ENCODE assay signal across 8 mouse cellular contexts in the genomic region with DNA sequence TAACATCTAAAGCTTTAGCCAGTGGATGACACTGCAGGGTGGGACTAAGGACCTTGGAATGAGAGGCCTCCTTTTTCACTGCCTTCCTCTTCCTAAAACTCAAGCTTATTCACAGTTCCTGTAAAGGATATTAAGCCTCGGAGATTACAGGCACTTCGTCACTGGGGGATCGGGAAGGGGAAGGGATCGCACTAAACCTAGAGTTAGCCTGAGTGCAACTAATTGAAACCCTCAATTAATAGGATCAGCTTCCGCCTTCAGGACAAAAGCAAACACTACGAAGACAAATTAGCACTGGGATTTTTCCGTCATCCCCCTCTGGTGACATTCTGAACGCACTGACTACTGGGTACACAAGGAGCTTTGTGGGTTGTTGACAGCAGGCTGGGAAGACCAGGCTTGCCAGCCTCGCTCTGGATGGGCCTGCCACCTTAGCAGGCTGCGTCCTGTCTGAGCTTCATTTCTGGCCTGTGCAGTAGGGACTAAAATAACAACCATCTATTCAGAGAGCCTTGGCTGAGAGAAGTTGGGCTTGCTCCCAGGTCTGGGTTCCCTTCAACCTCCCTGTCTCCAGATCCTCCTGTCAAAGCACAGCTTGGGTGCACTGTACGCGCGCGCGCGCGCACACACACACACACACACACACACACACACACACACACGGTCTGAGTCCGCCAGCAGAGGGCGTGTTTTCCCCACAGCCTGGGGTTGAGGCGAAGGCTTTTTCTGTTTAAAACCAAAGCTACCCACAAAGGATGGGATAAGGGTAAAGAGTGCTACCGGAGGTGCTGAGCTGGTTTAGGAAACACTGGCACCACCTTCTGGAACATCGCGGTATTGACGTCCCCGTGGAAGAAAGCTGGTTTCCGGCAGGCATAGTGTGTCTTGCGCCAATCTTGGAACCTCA.
DNase-seq lines count a peak whose midpoint lies in the region; ATAC-seq and TF ChIP-seq lines count a peak whose summit lies in the region.

No protein-coding gene starts in this region.

- TF ChIP-seq RAD21 in CH12.LX (IDR thresholded peaks at IDR 0.05; ENCODE audit: low read depth, low read length): peak; percentile 99

- H3K27me3 ChIP-seq in CH12.LX (replicated peaks): peaks cover 1% of the 10 kb centered on the region
- no peaks in the 10 kb centered on the region for H3K27me3 ChIP-seq in forebrain, embryonic 14.5 days (replicated peaks; ENCODE audit: control insufficient read depth, insufficient read depth, low read length)
- no peaks in the 10 kb centered on the region for H3K27me3 ChIP-seq in liver, embryonic 15.5 days

- intact Hi-C loops in heart, postnatal 10 days (cut with DNase I): loop anchor here (1.0 kb wide), 2 partner anchors 132 to 145 kb away; no protein-coding TSS in a partner anchor

- H3K36me3 ChIP-seq in CH12.LX (replicated peaks in 1 of 2; ENCODE audit: control insufficient read depth in 1 of 2, insufficient read depth in 1 of 2, low read length in 1 of 2): no peaks in the 10 kb centered on the region
- no peaks in the 10 kb centered on the region for H3K36me3 ChIP-seq in forebrain, embryonic 14.5 days (ENCODE audit: control insufficient read depth, insufficient read depth, low read length)
- H3K36me3 ChIP-seq in liver, embryonic 15.5 days (replicated peaks): no peaks in the 10 kb centered on the region

- in situ Hi-C loops in CH12.LX (cut with MboI; ENCODE audit: low pct_ligation_motif_present, low pct_unique_long_range_greater_than_20kb, low sequenced_read_pairs): loop anchor here (5.0 to 25.0 kb wide), 3 partner anchors 134 to 624 kb away; no protein-coding TSS in a partner anchor

- ATAC-seq in forebrain, embryonic 14.5 days: peak; percentile 93
- ATAC-seq in liver, embryonic 15.5 days (ENCODE audit: insufficient read depth): peak; percentile 28; the same call in 1 of the 2 replicates
- peak; percentile 54 for ATAC-seq in neutrophil, adult 5-6 weeks (ENCODE audit: extremely low read depth, insufficient number of reproducible peaks, low FRiP score, poor library complexity, severe bottlenecking)

- no peak overlapping the region for H3K27ac ChIP-seq in CH12.LX (ENCODE audit: insufficient read depth, low read depth)
- no peak overlapping the region for H3K27ac ChIP-seq in forebrain, embryonic 14.5 days (ENCODE audit: low read depth, low read length)
- H3K27ac ChIP-seq in liver, embryonic 15.5 days (replicated peaks): no peak overlapping the region

- peaks cover 3 to 13% of the 10 kb centered on the region in 2 experiments for H3K4me1 ChIP-seq in CH12.LX (ENCODE audit: control insufficient read depth in 1 of 2, insufficient read depth in 2 of 2)
- no peaks in the 10 kb centered on the region for H3K4me1 ChIP-seq in forebrain, embryonic 14.5 days (ENCODE audit: control insufficient read depth, insufficient read depth, low read length)
- no peaks in the 10 kb centered on the region for H3K4me1 ChIP-seq in liver, embryonic 15.5 days (replicated peaks)

- H3K9ac ChIP-seq in CH12.LX (ENCODE audit: insufficient read depth, low read depth): no peak overlapping the region
- no peak overlapping the region for H3K9ac ChIP-seq in forebrain, embryonic 14.5 days (ENCODE audit: low read length)
- no peak overlapping the region for H3K9ac ChIP-seq in liver, embryonic 15.5 days

- no peaks in the 10 kb centered on the region for H3K79me2 ChIP-seq in CH12.LX (replicated peaks; ENCODE audit: control insufficient read depth, extremely low read depth, insufficient read depth, poor library complexity, severe bottlenecking)

- TF ChIP-seq POLR2A in CH12.LX (IDR thresholded peaks at IDR 0.05; ENCODE audit: low read depth, low read length): no peak

- TF ChIP-seq CTCF in CH12.LX (conservative IDR thresholded peaks at IDR 0.05 in 1 of 2, IDR thresholded peaks at IDR 0.05 in 1 of 2; ENCODE audit: low read depth in 2 of 2, low read length in 2 of 2): peak; percentile 88 to 96

- TF ChIP-seq EP300 in CH12.LX (IDR thresholded peaks at IDR 0.05; ENCODE audit: low read length): no peak; the same call in 1 of the 2 replicates

- no peaks in the 10 kb centered on the region for H3K9me3 ChIP-seq in CH12.LX (replicated peaks; ENCODE audit: low read length)
- H3K9me3 ChIP-seq in forebrain, embryonic 14.5 days (replicated peaks; ENCODE audit: control insufficient read depth, low read length): no peaks in the 10 kb centered on the region
- H3K9me3 ChIP-seq in liver, embryonic 15.5 days (replicated peaks): no peaks in the 10 kb centered on the region

- peak; percentile 91 for DNase-seq in CH12.LX (ENCODE audit: extremely low read depth)
- peak; percentile 38 for DNase-seq in c-Kit-positive CD71-positive TER-119-negative erythroid progenitor cells, embryonic 14.5 days (ENCODE audit: low read depth)
- DNase-seq in forebrain, embryonic 14.5 days (ENCODE audit: low spot score): peak; percentile 91
- peak; percentile 90 to 92 for DNase-seq in heart, postnatal 10 days
- DNase-seq in kidney, postnatal 4 days: peak; percentile 88 to 89
- peak; percentile 41 for DNase-seq in testis, postnatal 14 days (ENCODE audit: low spot score)

- dilution Hi-C loops in CH12.LX (cut with MboI; ENCODE audit: extremely low pct_ligation_motif_present, extremely low pct_unique_long_range_greater_than_20kb, low sequenced_read_pairs): no loop called here

- WGBS in forebrain, embryonic 14.5 days: 16% methylated on average over 28 of the region's 28 CpGs
- whole genome bisulfite sequencing in liver, embryonic 15.5 days (ENCODE audit: insufficient replicate concordance): 32% methylated on average over 28 of the region's 28 CpGs

- H3K4me3 ChIP-seq in CH12.LX (replicated peaks in 1 of 3; ENCODE audit: low read depth in 2 of 3, low read length in 2 of 3, poor library complexity in 1 of 3): no peak overlapping the region
- H3K4me3 ChIP-seq in forebrain, embryonic 14.5 days (ENCODE audit: low read depth, low read length): no peak overlapping the region
- H3K4me3 ChIP-seq in liver, embryonic 15.5 days (replicated peaks): no peak overlapping the region

- peak overlapping the region; percentile 18; the same call in 1 of the 2 replicates for H3K4me2 ChIP-seq in CH12.LX (ENCODE audit: insufficient read depth, low read depth, poor library complexity, severe bottlenecking)
- peak overlapping the region; percentile 26 for H3K4me2 ChIP-seq in forebrain, embryonic 14.5 days (ENCODE audit: low read length)
- no peak overlapping the region for H3K4me2 ChIP-seq in liver, embryonic 15.5 days

TF ChIP-seq in CH12.LX, 34 proteins besides CTCF, POLR2A, EP300 and RAD21:
- peak; percentile 72 for TF ChIP-seq MYC (IDR thresholded peaks at IDR 0.05; ENCODE audit: low read depth, low read length)
- no peak for TF ChIP-seq CHD1 (IDR thresholded peaks at IDR 0.05; ENCODE audit: low read depth, low read length)
- TF ChIP-seq IRF4 (IDR thresholded peaks at IDR 0.05; ENCODE audit: low read depth, low read length): peak; percentile 86
- peak; percentile 42; the same call in 1 of the 2 replicates for TF ChIP-seq BHLHE40 (IDR thresholded peaks at IDR 0.05; ENCODE audit: low read depth, low read length)
- TF ChIP-seq USF1 (IDR thresholded peaks at IDR 0.05; ENCODE audit: low read depth, low read length): no peak
- TF ChIP-seq NRF1 (IDR thresholded peaks at IDR 0.05; ENCODE audit: low read depth, low read length): peak; percentile 81
- TF ChIP-seq KAT2A (IDR thresholded peaks at IDR 0.05; ENCODE audit: insufficient replicate concordance, low read length): no peak
- TF ChIP-seq SMC3 (IDR thresholded peaks at IDR 0.05; ENCODE audit: low read depth, low read length): peak; percentile 99
- peak; percentile 67 for TF ChIP-seq TCF12 (IDR thresholded peaks at IDR 0.05; ENCODE audit: low read depth, low read length)
- TF ChIP-seq MAFK (IDR thresholded peaks at IDR 0.05; ENCODE audit: insufficient replicate concordance, low read length): 0 out of 2 replicates have a peak, but pooled peaks have one; percentile 57
- TF ChIP-seq SIN3A (IDR thresholded peaks at IDR 0.05; ENCODE audit: low read length): peak; percentile 72; the same call in 1 of the 2 replicates
- no peak for TF ChIP-seq USF2 (conservative IDR thresholded peaks at IDR 0.05; ENCODE audit: low read depth, low read length)
- peak; percentile 69; the same call in 1 of the 2 replicates for TF ChIP-seq MAZ (IDR thresholded peaks at IDR 0.05; ENCODE audit: low read depth, low read length)
- no peak for TF ChIP-seq JUN (IDR thresholded peaks at IDR 0.05; ENCODE audit: insufficient read depth, low read depth, low read length)
- TF ChIP-seq ETS1 (conservative IDR thresholded peaks at IDR 0.05; ENCODE audit: low read depth, low read length): 0 out of 2 replicates have a peak, but pooled peaks have one; percentile 11
- no peak for TF ChIP-seq UBTF (IDR thresholded peaks at IDR 0.05; ENCODE audit: low read depth, low read length)
- TF ChIP-seq ZNF384 (IDR thresholded peaks at IDR 0.05; ENCODE audit: low read depth, low read length): peak; percentile 90
- peak; percentile 45; the same call in 1 of the 2 replicates for TF ChIP-seq MXI1 (IDR thresholded peaks at IDR 0.05; ENCODE audit: low read depth, low read length)
- TF ChIP-seq ZC3H11A (IDR thresholded peaks at IDR 0.05; ENCODE audit: low read depth, low read length): peak; percentile 94
- TF ChIP-seq NELFE (IDR thresholded peaks at IDR 0.05; ENCODE audit: low read depth, low read length): peak; percentile 70; the same call in 1 of the 2 replicates
- no peak for TF ChIP-seq ZMIZ1 (IDR thresholded peaks at IDR 0.05; ENCODE audit: low read depth, low read length)
- TF ChIP-seq PAX5 (IDR thresholded peaks at IDR 0.05; ENCODE audit: low read length): no peak
- TF ChIP-seq MAX (IDR thresholded peaks at IDR 0.05; ENCODE audit: low read length): peak; percentile 46; the same call in 1 of the 2 replicates
- peak; percentile 70; the same call in 1 of the 2 replicates for TF ChIP-seq JUND (conservative IDR thresholded peaks at IDR 0.05; ENCODE audit: low read depth, low read length)
- no peak for TF ChIP-seq GABPA (IDR thresholded peaks at IDR 0.05; ENCODE audit: insufficient replicate concordance, low read depth, low read length)
- TF ChIP-seq ZKSCAN1 (IDR thresholded peaks at IDR 0.05; ENCODE audit: borderline replicate concordance, low read depth, low read length): no peak
- TF ChIP-seq ELF1 (IDR thresholded peaks at IDR 0.05; ENCODE audit: low read depth, low read length): peak; percentile 72; the same call in 1 of the 2 replicates
- peak; percentile 72; the same call in 1 of the 2 replicates for TF ChIP-seq MEF2A (IDR thresholded peaks at IDR 0.05; ENCODE audit: borderline replicate concordance, low read depth, low read length)
- no peak for TF ChIP-seq TBP (conservative IDR thresholded peaks at IDR 0.05; ENCODE audit: low read depth, low read length)
- TF ChIP-seq HCFC1 (IDR thresholded peaks at IDR 0.05; ENCODE audit: low read depth, low read length): peak; percentile 60

Comparison
In these comparisons a context has a peak if more than half of its experiments do, and no peak if none do; other contexts are left out.
1. DNase-seq: peak in every context shown above with its lines; median percentile 91 in CH12.LX; 91 in forebrain, embryonic 14.5 days; 91 in heart, postnatal 10 days; 88 in kidney, postnatal 4 days; 41 in testis, postnatal 14 days; 38 in c-Kit-positive CD71-positive TER-119-negative erythroid progenitor cells, embryonic 14.5 days.
2. ATAC-seq: peak in every context shown above with its lines; median percentile 93 in forebrain, embryonic 14.5 days; 54 in neutrophil, adult 5-6 weeks; 28 in liver, embryonic 15.5 days.